Mouse (Mus musculus) c-Kit-positive CD71-negative TER-119-negative erythroid progenitor cells, embryonic 14.5 days (primary cell): ENCODE measurements around the gene Rasl11a.
"Not testable (repeated sequence)": the region's sequence is repeated elsewhere in the genome, so short reads cannot be mapped to it uniquely, and the experiment has no call there.

Source experiments
- DNase-seq: peaks from one replicate; pipeline ENCODE4 v3.0.0-alpha.2; 2013; ENCODE audit warnings: low read depth

Gene Rasl11a

DNA sequence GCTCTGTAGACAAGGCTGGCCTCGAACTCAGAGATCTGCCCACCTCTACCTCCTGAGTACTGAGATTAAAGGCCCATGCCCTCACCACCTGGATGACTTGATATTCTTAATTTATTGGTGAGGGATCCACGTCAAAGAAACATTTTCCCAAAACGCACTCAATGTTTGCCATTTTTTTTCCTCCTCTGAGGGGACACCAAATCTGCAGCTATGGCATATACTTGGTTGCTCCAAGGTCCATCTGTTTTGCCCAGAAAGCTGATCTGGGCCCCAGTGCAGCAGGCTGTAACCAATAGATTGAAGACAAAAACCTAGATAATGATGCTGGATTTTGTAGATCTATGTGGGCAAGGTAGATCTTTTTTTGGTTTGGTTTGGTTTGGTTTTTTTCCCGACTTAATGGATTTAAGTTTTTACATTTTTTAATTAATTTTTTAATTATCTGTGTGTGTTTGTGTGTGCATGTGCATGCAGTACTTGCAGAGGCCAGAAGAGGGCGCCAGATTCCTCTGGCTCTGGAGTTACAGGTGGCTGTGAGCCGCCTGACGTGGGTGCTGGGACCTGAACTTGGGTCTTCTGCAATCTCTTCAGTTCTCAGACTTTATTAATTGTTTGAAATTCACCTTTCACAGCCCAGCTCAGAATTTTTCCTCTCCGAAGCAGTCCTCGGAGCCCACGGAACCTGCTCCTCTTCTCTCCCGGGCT is 48.8 kb downstream of the Rasl11a start:
- no peak for DNase-seq

DNA sequence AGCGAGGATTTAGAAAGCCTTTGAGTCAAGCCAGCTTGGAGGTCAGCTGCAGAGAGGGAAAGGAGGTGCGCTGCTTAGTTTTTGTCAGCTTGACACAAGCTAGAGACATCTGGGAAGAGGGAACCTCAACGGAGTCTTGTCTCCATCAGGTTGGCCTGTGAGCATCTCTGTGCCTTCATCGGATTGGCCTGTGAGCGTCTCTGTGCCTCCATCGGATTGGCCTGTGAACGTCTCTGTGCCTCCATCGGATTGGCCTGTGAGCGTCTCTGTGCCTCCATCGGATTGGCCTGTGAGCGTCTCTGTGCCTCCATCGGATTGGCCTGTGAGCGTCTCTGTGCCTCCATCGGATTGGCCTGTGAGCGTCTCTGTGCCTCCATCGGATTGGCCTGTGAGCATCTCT is 50.8 kb downstream of the Rasl11a start:
- DNase-seq, result not testable (repeated sequence)

- no peak for DNase-seq
Observed at GRCm38 (mm10) chr5:146896973-146897372, 52.1 kb downstream of the Rasl11a start.
